Mouse (Mus musculus): ENCODE measurements around the gene Tcfl5. TPM values are rescaled to one million over a fixed set of nuclear protein-coding genes. Genes with fewer than 3 reads are reported as not detected.

The Tcfl5 gene
- not detected for polyA plus RNA-seq (2017; shearing (Covaris generic))

GRCm38 (mm10) chr2:180642555-180643260, at the start of gene Tcfl5:
Tcfl5 (minus strand) TSS chr2:180642708.

GRCm38 (mm10) chr2:180597490-180597889, 45.0 kb downstream of the Tcfl5 start, which contains the start of gene Col9a3:
Col9a3 (plus strand) TSS chr2:180597790.

DNA sequence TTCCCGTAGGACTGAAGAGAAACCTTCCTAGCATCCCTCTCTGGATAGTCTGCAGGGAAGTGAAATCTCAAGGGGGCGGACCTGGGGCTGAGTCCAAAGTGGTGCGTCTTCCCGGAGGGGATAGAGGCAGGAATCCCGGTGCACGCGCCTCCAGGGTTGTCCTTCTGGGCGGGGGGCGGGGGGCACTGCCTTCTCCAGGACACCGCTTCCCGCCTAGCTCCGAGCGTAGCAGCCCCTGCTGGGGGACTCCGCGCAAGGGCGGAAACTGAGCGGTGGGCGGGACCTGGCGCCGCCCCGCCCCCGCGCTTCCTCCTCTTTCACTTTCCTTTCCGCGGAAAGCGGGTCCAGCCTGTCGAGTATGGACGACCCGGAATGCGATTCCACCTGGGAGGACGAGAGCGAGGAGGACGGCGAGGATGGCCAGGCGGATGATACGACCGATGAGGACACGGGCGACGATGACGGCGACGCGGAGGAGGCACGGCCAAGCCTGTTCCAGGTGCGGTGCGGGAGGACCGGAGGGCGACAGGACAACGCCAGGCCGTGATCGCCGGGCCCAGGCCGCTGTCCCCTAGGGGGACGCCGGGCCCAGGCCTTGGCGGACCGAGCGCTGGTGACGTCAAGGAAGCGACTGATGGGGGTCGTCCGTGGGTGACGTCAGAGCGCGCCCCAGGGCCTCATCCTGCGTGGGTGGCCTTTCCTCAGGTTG, 53.2 kb downstream of the Tcfl5 start, which contains the start of gene Ogfr:
Ogfr (plus strand) TSS at position 123 of the 709 bp plus-strand sequence.

DNA sequence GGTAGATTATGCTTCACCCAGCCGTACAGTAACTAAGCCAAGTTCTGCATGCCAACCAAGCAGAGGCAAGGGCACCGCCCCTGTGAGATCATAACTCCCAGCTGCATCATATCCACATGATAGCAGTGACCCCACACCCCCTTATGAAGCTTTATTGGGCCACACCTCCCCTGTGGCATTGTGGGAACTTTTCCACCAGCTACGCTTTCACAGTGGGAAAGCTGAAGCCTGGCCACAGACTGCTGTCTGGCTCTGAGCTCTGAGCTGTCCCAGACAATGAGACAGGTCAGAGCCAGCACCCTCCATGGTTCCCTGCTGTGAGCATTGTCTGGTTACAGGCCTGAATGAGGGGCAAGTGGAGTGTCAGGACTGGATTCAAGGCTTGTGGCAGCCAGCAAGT, 61.5 kb downstream of the Tcfl5 start, which contains the start of gene Mrgbp:
Mrgbp (plus strand) TSS at position 303 of the 400 bp plus-strand sequence.

Other genes with a start within 250 kb of the Tcfl5 start
- gene Slco4a1, start 186.5 kb downstream of the Tcfl5 start, polyA plus RNA-seq (2017; shearing (Covaris generic)), result 1.3 TPM
- gene Ntsr1, start 142.7 kb downstream of the Tcfl5 start, polyA plus RNA-seq (2017; shearing (Covaris generic)), result not detected
- gene Mrgbp, start 61.4 kb downstream of the Tcfl5 start, polyA plus RNA-seq (2017; shearing (Covaris generic)), result 51.1 TPM
- 89.0 TPM for gene Ogfr, start 53.5 kb downstream of the Tcfl5 start, polyA plus RNA-seq (2017; shearing (Covaris generic))
- 2.3 TPM for gene Col9a3, start 44.9 kb downstream of the Tcfl5 start, polyA plus RNA-seq (2017; shearing (Covaris generic))
- gene Dido1, start 67.3 kb upstream of the Tcfl5 start, polyA plus RNA-seq (2017; shearing (Covaris generic)), result 78.7 TPM
- 30.5 TPM for gene Gid8, start 67.4 kb upstream of the Tcfl5 start, polyA plus RNA-seq (2017; shearing (Covaris generic))
- gene Slc17a9, start 82.6 kb upstream of the Tcfl5 start, polyA plus RNA-seq (2017; shearing (Covaris generic)), result 81.8 TPM
- not detected for gene Bhlhe23, start 134.2 kb upstream of the Tcfl5 start, polyA plus RNA-seq (2017; shearing (Covaris generic))

Measured in activated CD4-positive, CD25-positive, alpha-beta regulatory T cell, adult 9 weeks (primary cell).